Mouse (Mus musculus) kidney, embryonic 15.5 days (tissue): ENCODE measurements around the gene AC140267.1. TPM values are rescaled to one million over a fixed set of nuclear protein-coding genes. Genes with fewer than 3 reads are reported as not detected.

Experiments used
- ATAC-seq: fragments of 200-750 bp; cut with Nextera tagmentation; replicated peaks from 2 replicates; pipeline ENCODE4 v1.8.0; 2017; ENCODE audit warnings: moderate TSS enrichment; ENCODE audit not compliant: low FRiP score
- H3K27ac ChIP-seq: fragments of 300-500 bp; sonication (generic); 2 replicates; pipeline ENCODE4 v1.5.1; 2015; ENCODE audit warnings: mild to moderate bottlenecking, inconsistent platforms
- H3K27me3 ChIP-seq: fragments of 300-500 bp; sonication (generic); 2 replicates; pipeline ENCODE4 v1.6.1; 2015; ENCODE audit warnings: inconsistent platforms
- H3K36me3 ChIP-seq: fragments of 300-500 bp; sonication (generic); 2 replicates; pipeline ENCODE4 v1.6.1; 2015; ENCODE audit warnings: inconsistent platforms
- H3K4me1 ChIP-seq: fragments of 300-500 bp; sonication (generic); 2 replicates; pipeline ENCODE4 v1.6.1; 2015; ENCODE audit warnings: inconsistent platforms
- H3K4me2 ChIP-seq: fragments of 300-500 bp; sonication (generic); 2 replicates; pipeline ENCODE4 v1.6.1; 2015; ENCODE audit warnings: moderate library complexity, mild to moderate bottlenecking, inconsistent platforms
- H3K4me3 ChIP-seq: fragments of 300-500 bp; sonication (generic); replicated peaks from 2 replicates; pipeline ENCODE4 v1.5.1; 2015; ENCODE audit warnings: mild to moderate bottlenecking, inconsistent platforms
- H3K9ac ChIP-seq: fragments of 300-500 bp; sonication (generic); 2 replicates; pipeline ENCODE4 v1.6.1; 2015; ENCODE audit warnings: mild to moderate bottlenecking, inconsistent platforms
- H3K9me3 ChIP-seq: fragments of 300-500 bp; sonication (generic); replicated peaks from 2 replicates; pipeline ENCODE4 v1.6.1; 2016; ENCODE audit warnings: inconsistent platforms
- WGBS: fragments of 180-500 bp; shearing (Covaris S2); methylation state at CpG from one replicate; pipeline ENCODE4 v1.1.7; 2015; ENCODE audit warnings: mixed read lengths; 5-methylcytosine and 5-hydroxymethylcytosine counted together
- polyA plus RNA-seq: library from polyadenylated mRNA; unstranded; fragments of >200 nt; fragmentation: Nextera tagmentation; extraction: Ambion mirVana; gene quantifications from 2 replicates; pipeline ENCODE4 v1.2.1, GENCODE M21; 2015

AC140267.1 gene
- polyA plus RNA-seq, 1 experiment from 2014 or later: not detected

DNA sequence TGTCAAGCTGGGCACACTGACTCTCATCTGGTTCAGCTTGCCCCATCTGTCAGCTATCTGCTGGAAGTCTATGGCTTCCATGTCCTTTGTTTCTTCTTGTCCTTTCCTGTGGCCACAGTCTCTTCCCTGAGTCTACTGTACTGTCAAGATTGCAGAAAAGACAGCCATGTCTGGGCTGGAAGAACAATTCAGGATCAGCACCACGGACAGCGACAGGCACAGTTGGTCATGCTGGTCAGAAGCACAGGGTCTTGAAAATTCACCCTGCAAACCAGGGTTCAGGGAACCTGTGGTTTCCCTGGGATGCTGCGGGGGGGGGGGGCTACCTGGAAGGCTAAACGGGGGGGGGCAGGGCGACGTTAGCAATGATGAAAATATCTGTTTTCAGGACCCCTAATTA, 42.0 kb downstream of the AC140267.1 start:
- H3K9ac ChIP-seq: no peak overlapping the region
- H3K4me2 ChIP-seq: no peak overlapping the region
- H3K27me3 ChIP-seq: peaks cover 23% of the 10 kb centered on the region
- no peak overlapping the region for H3K4me3 ChIP-seq
- H3K36me3 ChIP-seq: no peaks in the 10 kb centered on the region
- H3K9me3 ChIP-seq: no peaks in the 10 kb centered on the region
- ATAC-seq: no peak
- WGBS: 1% methylated on average over 6 of the region's 6 CpGs
- H3K4me1 ChIP-seq: no peaks in the 10 kb centered on the region
- H3K27ac ChIP-seq: no peak overlapping the region

DNA sequence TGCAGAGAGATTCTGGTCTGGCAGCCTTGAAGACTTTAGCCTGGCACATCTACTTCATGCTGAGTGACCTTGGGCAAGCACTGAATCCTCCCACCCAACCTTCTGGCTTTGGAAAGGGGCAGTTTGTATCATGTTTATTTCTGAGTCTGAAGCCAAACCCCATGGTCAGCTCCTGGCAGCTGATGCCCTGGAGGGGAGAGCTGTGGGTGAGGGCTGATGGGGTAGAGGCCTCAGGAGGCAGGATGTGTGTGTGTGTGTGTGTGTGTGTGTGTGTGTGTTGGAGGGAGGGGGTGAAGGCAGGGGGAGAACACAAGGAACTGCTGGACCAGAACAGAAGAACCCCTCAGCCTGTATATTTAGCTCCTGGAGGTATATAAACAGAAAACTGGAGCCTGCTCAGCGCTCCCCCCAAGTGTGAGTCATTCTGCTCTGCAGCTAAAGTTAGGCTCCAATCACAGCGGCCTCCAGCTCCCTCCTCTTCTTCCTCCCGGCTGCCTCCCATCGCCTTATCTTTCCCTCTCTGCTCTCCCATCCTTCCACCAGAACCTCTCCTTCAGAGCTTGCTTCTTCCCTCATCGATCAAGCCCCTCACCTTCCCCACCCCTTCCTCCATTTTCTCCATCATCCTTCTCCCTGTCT, 42.6 kb downstream of the AC140267.1 start:
- Histone ChIP-seq H3K27ac (no peak overlapping the region), H3K27me3 (peaks cover 27% of the 10 kb centered on the region), H3K4me1 (no peaks in the 10 kb centered on the region), H3K4me3 (no peak overlapping the region), H3K9me3 (no peaks in the 10 kb centered on the region), H3K9ac (no peak overlapping the region), H3K36me3 (no peaks in the 10 kb centered on the region), H3K4me2 (no peak overlapping the region)
- WGBS: 78% methylated on average over 5 of the region's 5 CpGs
- ATAC-seq: no peak

DNA sequence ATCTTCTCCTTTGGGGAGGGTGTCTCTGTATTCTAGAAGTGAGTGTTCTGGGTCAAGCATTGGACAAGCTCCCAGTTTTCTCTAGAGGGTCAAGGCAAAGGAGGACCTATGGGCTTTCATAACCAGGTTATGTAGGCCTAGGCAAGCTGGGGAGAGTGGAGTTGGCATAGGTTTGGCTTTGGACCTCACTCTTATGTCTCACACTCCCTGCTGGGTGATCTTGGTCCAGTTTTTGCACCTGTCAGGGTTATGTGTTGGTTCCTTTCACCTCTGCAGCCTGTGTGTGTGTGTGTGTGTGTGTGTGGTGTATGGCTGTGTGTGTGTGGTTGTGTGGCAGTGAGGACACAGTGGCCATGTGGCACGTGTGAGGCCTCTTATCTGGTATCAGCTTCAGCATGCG, 43.4 kb downstream of the AC140267.1 start:
- H3K27me3 ChIP-seq: peaks cover 33% of the 10 kb centered on the region
- no peaks in the 10 kb centered on the region for H3K4me1 ChIP-seq
- H3K27ac ChIP-seq: no peak overlapping the region
- no peaks in the 10 kb centered on the region for H3K9me3 ChIP-seq
- ATAC-seq: no peak
- H3K4me3 ChIP-seq: no peak overlapping the region
- no peak overlapping the region for H3K4me2 ChIP-seq
- H3K9ac ChIP-seq: no peak overlapping the region
- WGBS: 82% methylated on average over 2 of the region's 2 CpGs
- H3K36me3 ChIP-seq: no peaks in the 10 kb centered on the region

DNA sequence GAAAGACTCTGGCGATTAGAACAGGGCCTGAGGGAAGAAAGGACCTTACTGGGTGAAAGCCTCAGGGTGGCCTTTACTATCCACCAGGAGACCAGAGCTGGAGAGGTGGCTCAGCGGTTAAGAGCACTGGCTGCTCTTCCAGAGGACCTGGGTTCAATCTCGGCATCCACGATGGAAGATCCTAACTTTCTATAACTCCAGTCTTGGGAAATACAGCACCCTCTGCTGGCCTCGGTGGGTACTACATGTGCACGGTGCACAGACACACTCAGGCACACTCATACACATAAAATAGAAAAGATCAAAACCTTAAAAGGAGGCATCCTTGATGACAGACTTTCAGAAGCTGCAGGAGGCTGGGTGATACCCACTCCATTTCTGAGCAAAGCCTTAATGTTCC, 45.0 kb downstream of the AC140267.1 start:
- H3K4me1 ChIP-seq: no peaks in the 10 kb centered on the region
- H3K4me2 ChIP-seq: no peak overlapping the region
- no peaks in the 10 kb centered on the region for H3K9me3 ChIP-seq
- 25% methylated on average over 6 of the region's 6 CpGs for WGBS
- no peak overlapping the region for H3K9ac ChIP-seq
- peaks cover 42% of the 10 kb centered on the region for H3K27me3 ChIP-seq
- H3K36me3 ChIP-seq: no peaks in the 10 kb centered on the region
- no peak overlapping the region for H3K4me3 ChIP-seq
- no peak overlapping the region for H3K27ac ChIP-seq
- no peak for ATAC-seq

Other genes with a start within 250 kb of the AC140267.1 start
- 3.8 and 5.1 TPM in 2 replicates for gene Pdgfb, start 220.9 kb upstream of the AC140267.1 start, polyA plus RNA-seq
- 10.9 and 11.2 TPM in 2 replicates for gene Syngr1, start 144.5 kb upstream of the AC140267.1 start, polyA plus RNA-seq
- gene Rpl3, start 144.0 kb upstream of the AC140267.1 start, polyA plus RNA-seq: 1,112 and 1,115 TPM in 2 replicates
- gene Tab1, start 102.7 kb upstream of the AC140267.1 start, polyA plus RNA-seq: 34.6 and 39.1 TPM in 2 replicates
- gene Mgat3, start 62.1 kb upstream of the AC140267.1 start, polyA plus RNA-seq: 6.4 and 7.3 TPM in 2 replicates
- gene Mief1, start 1.8 kb upstream of the AC140267.1 start, polyA plus RNA-seq: 35.3 and 37.6 TPM in 2 replicates
- 127 and 131 TPM in 2 replicates for gene Atf4, start 19.3 kb downstream of the AC140267.1 start, polyA plus RNA-seq
- 57.3 and 58.8 TPM in 2 replicates for gene Rps19bp1, start 28.5 kb downstream of the AC140267.1 start, polyA plus RNA-seq
- 0.03 TPM in 1 of 2 replicates, not detected in the other for gene Cacna1i, start 51.4 kb downstream of the AC140267.1 start, polyA plus RNA-seq